Mouse (Mus musculus) heart, embryonic 14.5 days (tissue): ENCODE results near the gene Lrrc52. TPM values are rescaled to one million over a fixed set of nuclear protein-coding genes. Genes with fewer than 3 reads are reported as not detected.

ENCODE experiments used
- ATAC-seq: fragments of 200-750 bp; cut with Nextera tagmentation; 2 replicates; pipeline ENCODE4 v1.8.0; 2017; ENCODE audit warnings: low read depth, moderate TSS enrichment; ENCODE audit not compliant: insufficient number of reproducible peaks, insufficient read depth, low FRiP score
- H3K27ac ChIP-seq, 2 experiments: fragments of 200-500 bp in 1 of 2; fragments of 300-500 bp in 1 of 2; sonication (generic) in 1 of 2; replicated peaks in 1 of 2; 2 replicates each; pipeline ENCODE4 v1.5.1; 2012 to 2014; ENCODE audit warnings: low read depth in 2 of 2, low read length in 2 of 2, control low read depth in 1 of 2, mild to moderate bottlenecking in 1 of 2, mixed read lengths in 1 of 2; ENCODE audit not compliant: control insufficient read depth in 1 of 2, insufficient read depth in 1 of 2
- H3K27me3 ChIP-seq: fragments of 300-500 bp; sonication (generic); 2 replicates; pipeline ENCODE4 v1.6.1; 2014; ENCODE audit warnings: mild to moderate bottlenecking, low read length, control low read depth; ENCODE audit not compliant: control insufficient read depth, insufficient read depth
- H3K36me3 ChIP-seq: fragments of 300-500 bp; sonication (generic); 2 replicates; pipeline ENCODE4 v1.6.1; 2014; ENCODE audit warnings: mild to moderate bottlenecking, control low read depth, low read length, mixed read lengths; ENCODE audit not compliant: control insufficient read depth, insufficient read depth
- H3K4me1 ChIP-seq, 2 experiments: fragments of 200-500 bp in 1 of 2; fragments of 300-500 bp in 1 of 2; sonication (generic) in 1 of 2; 2 replicates each; pipeline ENCODE4 v1.6.1; 2012 to 2014; ENCODE audit warnings: low read length in 2 of 2, control low read depth in 1 of 2, mixed read lengths in 1 of 2; ENCODE audit not compliant: control insufficient read depth in 2 of 2, insufficient read depth in 2 of 2
- H3K4me2 ChIP-seq: fragments of 300-500 bp; sonication (generic); 2 replicates; pipeline ENCODE4 v1.6.1; 2014; ENCODE audit warnings: mild to moderate bottlenecking, low read length
- H3K4me3 ChIP-seq, 2 experiments: fragments of 200-500 bp in 1 of 2; fragments of 300-500 bp in 1 of 2; sonication (generic) in 1 of 2; 2 replicates each; pipeline ENCODE4 v1.5.1; 2012 to 2014; ENCODE audit warnings: low read length in 2 of 2, mild to moderate bottlenecking in 2 of 2, control low read depth in 1 of 2, low read depth in 1 of 2, moderate library complexity in 1 of 2; ENCODE audit not compliant: control insufficient read depth in 1 of 2, insufficient read depth in 1 of 2
- H3K9ac ChIP-seq: fragments of 300-500 bp; sonication (generic); 2 replicates; pipeline ENCODE4 v1.6.1; 2014; ENCODE audit warnings: mild to moderate bottlenecking, low read length
- H3K9me3 ChIP-seq: fragments of 300-500 bp; sonication (generic); 2 replicates; pipeline ENCODE4 v1.6.1; 2016; ENCODE audit warnings: low read length, control low read depth; ENCODE audit not compliant: control insufficient read depth
- WGBS: fragments of 180-500 bp; shearing (Covaris S2); extraction: QIAGEN DNeasy Blood & Tissue Kit; methylation state at CpG from one replicate; pipeline ENCODE4 v1.1.7; 2014; 5-methylcytosine and 5-hydroxymethylcytosine counted together
- polyA plus RNA-seq: library from polyadenylated mRNA; unstranded; fragments of >200 nt; fragmentation: Nextera tagmentation; extraction: Ambion mirVana; gene quantifications from 2 replicates; pipeline ENCODE4 v1.2.1, GENCODE M21; 2014

The Lrrc52 gene
- polyA plus RNA-seq, 1 experiment from 2014 or later = 0.30 TPM

DNA sequence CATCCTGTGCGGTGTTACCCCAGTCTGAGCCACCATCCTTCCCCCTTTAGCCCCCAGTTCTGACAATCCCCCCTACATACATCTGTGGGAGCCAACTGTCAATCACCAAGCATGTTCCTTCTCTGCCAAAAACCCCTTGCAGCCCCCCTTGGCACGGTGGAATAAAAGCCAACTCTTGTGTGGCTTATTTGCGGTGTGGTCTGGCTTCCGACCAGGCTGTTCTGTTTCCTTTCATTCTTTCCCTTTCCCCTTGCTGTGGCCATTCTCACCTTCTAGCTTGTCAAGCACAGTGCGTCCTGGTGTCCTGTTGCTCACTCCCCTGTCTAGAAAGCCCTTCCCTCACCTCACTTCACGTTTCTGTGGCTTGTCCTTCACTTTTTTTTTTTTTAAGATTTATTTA is 14.1 kb downstream of the Lrrc52 start:
- Histone ChIP-seq H3K9ac (no peak overlapping the region), H3K4me3 (no peak overlapping the region), H3K9me3 (no peaks in the 10 kb centered on the region), H3K27me3 (no peaks in the 10 kb centered on the region), H3K27ac (no peak overlapping the region), H3K4me2 (no peak overlapping the region), H3K4me1 (no peaks in the 10 kb centered on the region), H3K36me3 (no peaks in the 10 kb centered on the region)
- no peak for ATAC-seq
- 58% methylated on average over 6 of the region's 6 CpGs for WGBS

DNA sequence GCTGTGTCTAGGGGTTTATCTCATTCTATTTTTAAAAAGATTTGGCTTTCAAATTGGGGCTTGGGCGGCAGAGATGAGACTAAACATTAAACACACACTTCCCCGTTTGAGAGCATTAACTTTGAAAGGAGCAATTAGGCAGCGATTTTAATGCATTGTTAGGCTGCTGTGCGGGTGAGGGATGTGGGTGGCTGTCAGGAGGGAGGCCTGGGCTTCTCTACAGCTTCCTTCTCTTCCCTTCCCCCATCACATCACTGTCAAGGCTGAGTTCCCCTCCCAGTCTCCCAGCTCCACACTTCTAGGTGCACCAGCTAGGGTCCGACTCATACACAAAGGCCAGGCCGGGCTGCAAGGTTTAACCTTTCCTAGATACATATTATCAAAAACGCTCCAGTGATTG is 18.0 kb downstream of the Lrrc52 start:
- WGBS = 36% methylated on average over 7 of the region's 7 CpGs
- Histone ChIP-seq H3K4me2 (no peak overlapping the region), H3K4me3 (no peak overlapping the region), H3K4me1 (no peaks in the 10 kb centered on the region), H3K27ac (no peak overlapping the region), H3K27me3 (no peaks in the 10 kb centered on the region), H3K9ac (no peak overlapping the region), H3K9me3 (no peaks in the 10 kb centered on the region), H3K36me3 (no peaks in the 10 kb centered on the region)
- no peak for ATAC-seq

DNA sequence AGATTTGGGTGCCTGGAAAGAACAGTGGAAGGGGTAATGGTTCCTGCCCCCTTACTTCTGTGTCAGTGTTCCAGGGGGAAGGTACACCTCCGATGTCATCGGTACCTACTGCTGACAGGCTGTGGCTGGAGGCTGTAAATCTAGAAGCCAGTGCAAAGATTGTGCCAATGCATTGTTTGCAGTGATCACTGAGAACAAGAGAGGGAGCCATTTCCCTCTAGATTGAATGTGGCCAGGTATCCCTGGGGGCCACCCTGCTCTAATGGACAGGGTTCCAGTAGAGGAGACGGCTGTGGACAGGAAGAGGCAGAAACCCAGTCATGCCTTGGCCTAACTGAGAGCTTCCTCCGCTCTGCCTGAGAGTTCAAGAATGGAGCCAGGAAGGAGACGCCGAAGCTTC is 18.5 kb downstream of the Lrrc52 start:
- no peak overlapping the region for H3K9ac ChIP-seq
- no peaks in the 10 kb centered on the region for H3K27me3 ChIP-seq
- ATAC-seq = no peak
- no peaks in the 10 kb centered on the region for H3K36me3 ChIP-seq
- H3K4me2 ChIP-seq = no peak overlapping the region
- H3K4me3 ChIP-seq = no peak overlapping the region
- no peak overlapping the region for H3K27ac ChIP-seq
- H3K9me3 ChIP-seq = no peaks in the 10 kb centered on the region
- 64% methylated on average over 6 of the region's 6 CpGs for WGBS
- H3K4me1 ChIP-seq = no peaks in the 10 kb centered on the region

DNA sequence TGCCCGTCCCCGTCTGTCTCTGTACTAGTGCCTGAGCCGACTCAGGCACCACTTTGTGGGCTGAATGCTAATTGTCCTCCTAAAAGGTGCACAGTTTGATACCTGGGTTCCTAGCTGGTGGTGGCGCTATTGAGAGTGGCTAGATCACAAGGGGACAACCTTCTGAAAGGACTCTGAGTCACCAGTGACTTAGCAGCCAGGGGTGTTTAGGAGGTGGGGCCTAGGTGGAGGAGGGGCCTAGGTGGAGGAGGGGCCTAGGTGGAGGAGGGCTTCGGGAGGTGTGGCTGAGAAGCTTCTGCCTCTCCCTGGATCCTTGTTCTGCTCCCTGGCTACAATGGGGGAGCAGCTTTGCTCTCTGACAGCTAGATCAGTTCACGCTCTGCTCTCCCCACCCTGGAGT is 20.1 kb downstream of the Lrrc52 start:
- no peak for ATAC-seq
- H3K27ac ChIP-seq = no peak overlapping the region
- no peaks in the 10 kb centered on the region for H3K27me3 ChIP-seq
- H3K4me2 ChIP-seq = no peak overlapping the region
- 81% methylated on average over 6 of the region's 6 CpGs for WGBS
- H3K4me3 ChIP-seq = no peak overlapping the region
- H3K9ac ChIP-seq = no peak overlapping the region
- no peaks in the 10 kb centered on the region for H3K4me1 ChIP-seq
- no peaks in the 10 kb centered on the region for H3K36me3 ChIP-seq
- no peaks in the 10 kb centered on the region for H3K9me3 ChIP-seq

DNA sequence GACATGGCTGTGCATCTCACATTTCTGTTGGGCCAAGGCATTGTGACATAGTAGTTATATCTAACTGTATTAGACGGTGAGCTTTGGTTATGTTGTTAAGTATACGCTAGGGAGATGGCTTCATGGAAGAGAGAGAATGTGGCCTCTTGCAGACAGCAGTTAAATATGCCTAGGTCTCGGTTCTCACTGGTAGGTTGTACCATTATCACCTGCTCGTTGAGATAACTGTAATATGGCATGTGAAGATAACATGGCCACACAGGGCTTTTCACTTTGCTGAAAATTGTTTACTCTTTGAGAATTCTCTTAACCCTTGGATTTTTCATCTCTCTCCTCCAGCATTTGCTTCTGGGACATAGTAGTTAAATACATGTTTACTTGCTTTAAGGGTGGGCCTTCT is 21.4 kb downstream of the Lrrc52 start:
- no peak overlapping the region for H3K27ac ChIP-seq
- no peak overlapping the region for H3K9ac ChIP-seq
- no peaks in the 10 kb centered on the region for H3K4me1 ChIP-seq
- H3K27me3 ChIP-seq = no peaks in the 10 kb centered on the region; the same call in 1 of the 2 replicates
- ATAC-seq = no peak
- no peaks in the 10 kb centered on the region for H3K9me3 ChIP-seq
- no peak overlapping the region for H3K4me3 ChIP-seq
- no peak overlapping the region for H3K4me2 ChIP-seq
- no peaks in the 10 kb centered on the region for H3K36me3 ChIP-seq
- 65% methylated on average over 4 of the region's 4 CpGs for WGBS

DNA sequence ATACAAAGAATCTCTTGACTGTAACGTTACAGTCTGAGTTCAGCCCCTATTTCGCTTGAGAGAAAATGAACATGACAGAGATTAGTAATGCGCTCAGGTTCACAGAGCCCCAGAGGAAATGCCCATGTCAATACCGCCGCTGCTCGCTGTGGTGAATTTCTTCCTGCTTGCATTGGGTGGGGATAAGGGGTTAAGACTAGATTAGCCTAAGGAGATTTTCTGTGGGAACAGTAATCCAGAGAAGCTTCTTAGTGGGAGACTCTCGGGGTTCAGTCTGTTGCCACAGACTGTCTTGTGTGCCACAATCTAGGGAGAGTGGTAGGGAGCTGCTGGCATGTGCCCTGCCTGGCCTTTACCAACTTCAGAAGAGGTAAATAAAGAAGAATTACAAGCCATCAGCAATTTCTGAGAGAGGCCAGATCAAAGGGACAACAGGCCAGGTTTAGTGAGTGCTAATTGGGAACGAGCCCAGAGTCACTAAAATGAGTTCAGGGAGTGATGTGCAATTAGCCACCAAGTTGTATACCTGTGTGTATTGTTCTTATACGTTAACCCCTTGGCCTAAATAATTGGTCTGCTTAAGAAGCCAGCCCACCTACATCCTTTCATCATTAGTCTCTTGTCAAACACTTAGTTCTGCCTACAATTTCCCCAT is 28.2 kb downstream of the Lrrc52 start:
- Histone ChIP-seq H3K27me3 (no peaks in the 10 kb centered on the region; the same call in 1 of the 2 replicates), H3K9ac (no peak overlapping the region), H3K9me3 (no peaks in the 10 kb centered on the region), H3K4me1 (no peaks in the 10 kb centered on the region), H3K36me3 (no peaks in the 10 kb centered on the region), H3K4me3 (no peak overlapping the region), H3K27ac (no peak overlapping the region), H3K4me2 (no peak overlapping the region)
- 67% methylated on average over 9 of the region's 9 CpGs for WGBS
- ATAC-seq = no peak

DNA sequence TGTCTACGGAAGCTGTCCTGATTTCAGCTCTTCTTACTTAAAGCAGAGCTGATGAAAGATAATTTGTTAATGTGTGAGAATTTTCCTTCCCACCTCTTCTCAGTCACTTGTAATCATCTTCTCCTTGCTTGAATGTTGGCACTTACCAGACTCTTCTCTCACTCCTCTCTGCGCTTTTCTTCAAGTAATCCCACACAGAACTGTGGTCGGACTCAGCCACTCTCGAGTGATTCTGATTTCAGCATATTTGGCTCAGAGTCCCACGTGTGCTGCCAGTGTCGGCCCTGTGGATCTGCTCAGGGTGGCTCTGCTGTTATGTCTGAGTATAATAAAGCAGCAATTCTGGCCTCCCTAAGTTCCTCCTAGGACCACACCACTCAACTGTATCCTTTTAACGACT is 29.5 kb downstream of the Lrrc52 start:
- Histone ChIP-seq H3K27me3 (no peaks in the 10 kb centered on the region; the same call in 1 of the 2 replicates), H3K9me3 (no peaks in the 10 kb centered on the region), H3K4me3 (no peak overlapping the region), H3K27ac (no peak overlapping the region), H3K36me3 (no peaks in the 10 kb centered on the region), H3K4me2 (no peak overlapping the region), H3K4me1 (no peaks in the 10 kb centered on the region), H3K9ac (no peak overlapping the region)
- ATAC-seq = no peak
- WGBS = 72% methylated on average over 7 of the region's 7 CpGs
